Mouse (Mus musculus): Measurements from ENCODE around the gene Ccdc15. TPM values are rescaled to one million over a fixed set of nuclear protein-coding genes. Genes with fewer than 3 reads are reported as not detected.

Ccdc15 gene
- polyA plus RNA-seq, 1 experiment from 2014 or later, result 2.2 TPM

- Histone ChIP-seq H3K27me3 (ENCODE audit: control insufficient read depth, insufficient read depth, low read length) (no peaks in the 10 kb centered on the region), H3K4me3 (ENCODE audit: low read depth, low read length) (no peak within 1 kb of the TSS), H3K4me2 (replicated peaks; ENCODE audit: low read depth) (no peak within 1 kb of the TSS), H3K4me1 (replicated peaks; ENCODE audit: control insufficient read depth, insufficient read depth) (no peaks in the 10 kb centered on the region), H3K9ac (ENCODE audit: low read length) (no peak within 1 kb of the TSS), H3K36me3 (ENCODE audit: control insufficient read depth, insufficient read depth, low read length) (no peaks in the 10 kb centered on the region), H3K9me3 (ENCODE audit: control insufficient read depth, low read length) (no peaks in the 10 kb centered on the region), H3K27ac (replicated peaks) (0 out of 2 replicates have a peak within 1 kb of the TSS, but pooled peaks have one; percentile 24)
- DNase-seq (ENCODE audit: low spot score) (no peak), ATAC-seq (ENCODE audit: low FRiP score, low TSS enrichment) (no peak)
- TF ChIP-seq EP300 (optimal IDR thresholded peaks at IDR 0.05) (no peak), CTCF (IDR thresholded peaks at IDR 0.05; ENCODE audit: low read depth) (no peak)
- 81% methylated on average over 17 of the region's 17 CpGs for WGBS
These were observed 19.3 kb upstream of the Ccdc15 start, which contains the start of gene Hepacam for GRCm38 (mm10) chr9:37367301-37368080. TSS of gene Hepacam (plus strand) at chr9:37367351.

GRCm38 (mm10) chr9:37365706-37366105 is 17.5 kb upstream of the Ccdc15 start:
- WGBS, result 58% methylated on average over 5 of the region's 5 CpGs
- Histone ChIP-seq H3K9me3 (ENCODE audit: control insufficient read depth, low read length) (no peaks in the 10 kb centered on the region), H3K27me3 (ENCODE audit: control insufficient read depth, insufficient read depth, low read length) (no peaks in the 10 kb centered on the region), H3K4me3 (ENCODE audit: low read depth, low read length) (no peak overlapping the region), H3K4me1 (replicated peaks; ENCODE audit: control insufficient read depth, insufficient read depth) (no peaks in the 10 kb centered on the region), H3K27ac (replicated peaks) (no peak overlapping the region), H3K9ac (ENCODE audit: low read length) (no peak overlapping the region), H3K36me3 (ENCODE audit: control insufficient read depth, insufficient read depth, low read length) (no peaks in the 10 kb centered on the region), H3K4me2 (replicated peaks; ENCODE audit: low read depth) (no peak overlapping the region)
- ATAC-seq (ENCODE audit: low FRiP score, low TSS enrichment) (no peak), DNase-seq (ENCODE audit: low spot score) (no peak)
- no peak for TF ChIP-seq EP300 (optimal IDR thresholded peaks at IDR 0.05)
- 0 out of 2 replicates have a peak, but pooled peaks have one; percentile 8 for TF ChIP-seq CTCF (IDR thresholded peaks at IDR 0.05; ENCODE audit: low read depth)

GRCm38 (mm10) chr9:37364392-37364791 is 16.2 kb upstream of the Ccdc15 start:
- H3K4me3 ChIP-seq (ENCODE audit: low read depth, low read length), result no peak overlapping the region
- TF ChIP-seq EP300 (optimal IDR thresholded peaks at IDR 0.05) (no peak), CTCF (IDR thresholded peaks at IDR 0.05; ENCODE audit: low read depth) (no peak)
- 0 out of 2 replicates have a peak, but pooled peaks cover 3% of the 10 kb centered on the region for H3K4me1 ChIP-seq (replicated peaks; ENCODE audit: control insufficient read depth, insufficient read depth)
- WGBS, result 76% methylated on average over 3 of the region's 3 CpGs
- ATAC-seq (ENCODE audit: low FRiP score, low TSS enrichment), result no peak
- no peak overlapping the region for H3K27ac ChIP-seq (replicated peaks)
- no peaks in the 10 kb centered on the region for H3K9me3 ChIP-seq (ENCODE audit: control insufficient read depth, low read length)
- no peaks in the 10 kb centered on the region for H3K27me3 ChIP-seq (ENCODE audit: control insufficient read depth, insufficient read depth, low read length)
- no peak for DNase-seq (ENCODE audit: low spot score)
- no peak overlapping the region for H3K4me2 ChIP-seq (replicated peaks; ENCODE audit: low read depth)
- no peaks in the 10 kb centered on the region for H3K36me3 ChIP-seq (ENCODE audit: control insufficient read depth, insufficient read depth, low read length)
- H3K9ac ChIP-seq (ENCODE audit: low read length), result no peak overlapping the region

- no peaks in the 10 kb centered on the region for H3K9me3 ChIP-seq (ENCODE audit: control insufficient read depth, low read length)
- WGBS, result 64% methylated on average over 3 of the region's 3 CpGs
- ATAC-seq (ENCODE audit: low FRiP score, low TSS enrichment) (no peak), DNase-seq (ENCODE audit: low spot score) (no peak)
- no peak overlapping the region for H3K4me3 ChIP-seq (ENCODE audit: low read depth, low read length)
- TF ChIP-seq EP300 (optimal IDR thresholded peaks at IDR 0.05) (no peak), CTCF (IDR thresholded peaks at IDR 0.05; ENCODE audit: low read depth) (no peak)
- H3K27ac ChIP-seq (replicated peaks), result no peak overlapping the region
- no peaks in the 10 kb centered on the region for H3K36me3 ChIP-seq (ENCODE audit: control insufficient read depth, insufficient read depth, low read length)
- H3K4me1 ChIP-seq (replicated peaks; ENCODE audit: control insufficient read depth, insufficient read depth), result 0 out of 2 replicates have a peak, but pooled peaks cover 3% of the 10 kb centered on the region
- H3K4me2 ChIP-seq (replicated peaks; ENCODE audit: low read depth), result no peak overlapping the region
- no peaks in the 10 kb centered on the region for H3K27me3 ChIP-seq (ENCODE audit: control insufficient read depth, insufficient read depth, low read length)
- H3K9ac ChIP-seq (ENCODE audit: low read length), result no peak overlapping the region
These were observed 15.3 kb upstream of the Ccdc15 start for GRCm38 (mm10) chr9:37363551-37363950.

GRCm38 (mm10) chr9:37362881-37363280 is 14.6 kb upstream of the Ccdc15 start:
- H3K4me3 ChIP-seq (ENCODE audit: low read depth, low read length), result no peak overlapping the region
- ATAC-seq (ENCODE audit: low FRiP score, low TSS enrichment) (no peak), DNase-seq (ENCODE audit: low spot score) (no peak)
- H3K4me2 ChIP-seq (replicated peaks; ENCODE audit: low read depth), result no peak overlapping the region
- H3K9me3 ChIP-seq (ENCODE audit: control insufficient read depth, low read length), result no peaks in the 10 kb centered on the region
- WGBS, result 53% methylated on average over 1 of the region's 1 CpGs
- no peak for TF ChIP-seq CTCF (IDR thresholded peaks at IDR 0.05; ENCODE audit: low read depth)
- no peak for TF ChIP-seq EP300 (optimal IDR thresholded peaks at IDR 0.05)
- H3K27me3 ChIP-seq (ENCODE audit: control insufficient read depth, insufficient read depth, low read length), result no peaks in the 10 kb centered on the region
- H3K36me3 ChIP-seq (ENCODE audit: control insufficient read depth, insufficient read depth, low read length), result no peaks in the 10 kb centered on the region
- no peak overlapping the region for H3K9ac ChIP-seq (ENCODE audit: low read length)
- H3K27ac ChIP-seq (replicated peaks), result no peak overlapping the region
- H3K4me1 ChIP-seq (replicated peaks; ENCODE audit: control insufficient read depth, insufficient read depth), result 0 out of 2 replicates have a peak, but pooled peaks cover 3% of the 10 kb centered on the region

GRCm38 (mm10) chr9:37362084-37362483 is 13.9 kb upstream of the Ccdc15 start:
- no peak overlapping the region for H3K4me2 ChIP-seq (replicated peaks; ENCODE audit: low read depth)
- H3K4me1 ChIP-seq (replicated peaks; ENCODE audit: control insufficient read depth, insufficient read depth), result 0 out of 2 replicates have a peak, but pooled peaks cover 3% of the 10 kb centered on the region
- ATAC-seq (ENCODE audit: low FRiP score, low TSS enrichment) (no peak), DNase-seq (ENCODE audit: low spot score) (no peak)
- H3K4me3 ChIP-seq (ENCODE audit: low read depth, low read length), result no peak overlapping the region
- H3K9ac ChIP-seq (ENCODE audit: low read length), result no peak overlapping the region
- no peak overlapping the region for H3K27ac ChIP-seq (replicated peaks)
- H3K9me3 ChIP-seq (ENCODE audit: control insufficient read depth, low read length), result no peaks in the 10 kb centered on the region
- no peaks in the 10 kb centered on the region for H3K36me3 ChIP-seq (ENCODE audit: control insufficient read depth, insufficient read depth, low read length)
- no peaks in the 10 kb centered on the region for H3K27me3 ChIP-seq (ENCODE audit: control insufficient read depth, insufficient read depth, low read length)
- no peak for TF ChIP-seq EP300 (optimal IDR thresholded peaks at IDR 0.05)
- no peak for TF ChIP-seq CTCF (IDR thresholded peaks at IDR 0.05; ENCODE audit: low read depth)
